ENCODE assay signal across 8 mouse cellular contexts in the genomic region with DNA sequence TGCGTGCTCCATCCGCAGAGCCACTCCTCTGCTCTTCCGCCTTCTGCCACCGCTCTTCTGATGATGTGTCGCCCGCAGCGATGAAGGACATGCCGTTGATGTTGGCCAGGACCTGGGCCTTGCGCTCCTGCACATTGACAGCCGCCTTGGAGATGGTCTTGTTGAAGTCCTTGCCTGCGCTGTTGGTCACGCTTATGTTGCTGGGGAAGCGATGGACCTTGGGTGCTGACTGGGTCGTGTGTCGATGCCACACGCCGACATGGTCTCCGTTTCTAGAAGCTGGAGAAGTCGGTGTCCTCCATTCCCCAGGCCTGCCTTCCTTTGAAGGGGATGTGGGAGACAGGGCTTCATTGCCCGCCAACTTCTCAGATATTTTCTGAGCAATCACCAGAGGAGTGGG. TPM values are rescaled to one million over a fixed set of nuclear protein-coding genes. Genes with fewer than 3 reads are reported as not detected.
A peak's percentile ranks its signal among the peaks of the same experiment; 100 is the strongest.
DNase-seq lines count a peak whose midpoint lies in the region; ATAC-seq and TF ChIP-seq lines count a peak whose summit lies in the region.

No protein-coding gene starts in this region.

- no peak for DNase-seq in lung, postnatal 0 days (ENCODE audit: low spot score)
- DNase-seq in lung, adult 2 months: no peak
- DNase-seq in limb, embryonic 11.5 days (ENCODE audit: low spot score): peak; percentile 36
- no peak for DNase-seq in adrenal gland, adult 2 months
- DNase-seq in layer of hippocampus, postnatal 36 days: no peak

- peak overlapping the region; percentile 69 for H3K4me2 ChIP-seq in lung, postnatal 0 days (replicated peaks; ENCODE audit: low read depth, low read length)
- H3K4me2 ChIP-seq in forebrain, embryonic 13.5 days: peak overlapping the region; percentile 91
- peak overlapping the region; percentile 81 for H3K4me2 ChIP-seq in limb, embryonic 11.5 days (ENCODE audit: low read depth, severe bottlenecking)

- no peaks in the 10 kb centered on the region for H3K27me3 ChIP-seq in lung, postnatal 0 days (replicated peaks; ENCODE audit: insufficient read depth, low read length)
- peaks cover 35% of the 10 kb centered on the region for H3K27me3 ChIP-seq in forebrain, embryonic 13.5 days
- H3K27me3 ChIP-seq in limb, embryonic 11.5 days (ENCODE audit: control insufficient read depth, insufficient read depth, low read length): peaks cover 6% of the 10 kb centered on the region; the same call in 1 of the 2 replicates

- peak overlapping the region; percentile 29; the same call in 1 of the 2 replicates for H3K4me3 ChIP-seq in lung, postnatal 0 days (ENCODE audit: low read depth, low read length)
- H3K4me3 ChIP-seq in lung, adult 2 months (replicated peaks; ENCODE audit: extremely low read depth, low read depth, low read length): no peak overlapping the region
- H3K4me3 ChIP-seq in forebrain, embryonic 13.5 days: peak overlapping the region; percentile 47
- H3K4me3 ChIP-seq in limb, embryonic 11.5 days (ENCODE audit: low read depth, low read length): peak overlapping the region; percentile 32
- H3K4me3 ChIP-seq in olfactory bulb, adult 2 months (ENCODE audit: insufficient read depth, low read depth, low read length): peak overlapping the region; percentile 36

- H3K4me1 ChIP-seq in lung, postnatal 0 days (ENCODE audit: insufficient read depth, low read depth, low read length): peaks cover 5% of the 10 kb centered on the region; the same call in 1 of the 2 replicates
- peaks cover 4% of the 10 kb centered on the region for H3K4me1 ChIP-seq in lung, adult 2 months (ENCODE audit: control insufficient read depth, insufficient read depth, low read length)
- peaks cover 10% of the 10 kb centered on the region for H3K4me1 ChIP-seq in forebrain, embryonic 13.5 days
- H3K4me1 ChIP-seq in limb, embryonic 11.5 days (ENCODE audit: control insufficient read depth, insufficient read depth, low read length): no peaks in the 10 kb centered on the region; the same call in 1 of the 2 replicates
- H3K4me1 ChIP-seq in olfactory bulb, adult 2 months (ENCODE audit: control insufficient read depth, insufficient read depth, low read length): peaks cover 11% of the 10 kb centered on the region

- no peak for TF ChIP-seq POLR2A in lung, adult 2 months (IDR thresholded peaks at IDR 0.05; ENCODE audit: borderline replicate concordance, extremely low read depth, low read depth, low read length)
- TF ChIP-seq POLR2A in olfactory bulb, adult 2 months (IDR thresholded peaks at IDR 0.05; ENCODE audit: insufficient read depth, low read depth, low read length): no peak

- H3K9me3 ChIP-seq in lung, postnatal 0 days (ENCODE audit: low read length): no peaks in the 10 kb centered on the region
- H3K9me3 ChIP-seq in forebrain, embryonic 13.5 days (replicated peaks): no peaks in the 10 kb centered on the region
- no peaks in the 10 kb centered on the region for H3K9me3 ChIP-seq in limb, embryonic 11.5 days (ENCODE audit: control insufficient read depth, low read length)

- TF ChIP-seq CTCF in lung, postnatal 0 days (IDR thresholded peaks at IDR 0.05): no peak
- no peak for TF ChIP-seq CTCF in lung, adult 2 months (IDR thresholded peaks at IDR 0.05; ENCODE audit: insufficient read depth, low read length)
- no peak for TF ChIP-seq CTCF in olfactory bulb, adult 2 months (IDR thresholded peaks at IDR 0.05; ENCODE audit: insufficient read depth, low read depth, low read length)

- WGBS in lung, postnatal 0 days: 33% methylated on average over 20 of the region's 20 CpGs
- 47% methylated on average over 20 of the region's 20 CpGs for WGBS in lung, adult 2 months
- 44% methylated on average over 20 of the region's 20 CpGs for WGBS in forebrain, embryonic 13.5 days
- WGBS in limb, embryonic 11.5 days: 33% methylated on average over 20 of the region's 20 CpGs
- 54% methylated on average over 20 of the region's 20 CpGs for WGBS in olfactory bulb, adult 2 months

- H3K36me3 ChIP-seq in lung, postnatal 0 days (ENCODE audit: insufficient read depth, low read length): peaks cover 3% of the 10 kb centered on the region; the same call in 1 of the 2 replicates
- H3K36me3 ChIP-seq in forebrain, embryonic 13.5 days (ENCODE audit: poor library complexity, severe bottlenecking): no peaks in the 10 kb centered on the region
- H3K36me3 ChIP-seq in limb, embryonic 11.5 days (ENCODE audit: control insufficient read depth, insufficient read depth, low read length): no peaks in the 10 kb centered on the region

- ATAC-seq in lung, postnatal 0 days: no peak
- ATAC-seq in forebrain, embryonic 13.5 days: no peak
- ATAC-seq in limb, embryonic 11.5 days (ENCODE audit: insufficient number of reproducible peaks, low FRiP score, low TSS enrichment, low read depth): no peak
- ATAC-seq in frontal cortex, adult (ENCODE audit: low TSS enrichment): no peak

- TF ChIP-seq EP300 in lung, postnatal 0 days (IDR thresholded peaks at IDR 0.05): no peak

- no peak overlapping the region for H3K9ac ChIP-seq in lung, postnatal 0 days (replicated peaks; ENCODE audit: low read depth)
- peak overlapping the region; percentile 60 for H3K9ac ChIP-seq in forebrain, embryonic 13.5 days
- H3K9ac ChIP-seq in limb, embryonic 11.5 days (ENCODE audit: low read length): peak overlapping the region; percentile 34; the same call in 1 of the 2 replicates

- no peak overlapping the region for H3K27ac ChIP-seq in lung, postnatal 0 days (ENCODE audit: low read length)
- H3K27ac ChIP-seq in forebrain, embryonic 13.5 days: no peak overlapping the region
- no peak overlapping the region for H3K27ac ChIP-seq in limb, embryonic 11.5 days (replicated peaks; ENCODE audit: low read depth, low read length)
- H3K27ac ChIP-seq in olfactory bulb, adult 2 months (ENCODE audit: insufficient read depth, low read depth, low read length): no peak overlapping the region

RNA-seq across cellular contexts. Expression of a gene that starts 29.3 kb away (rescaled TPM):
- 14.0 and 15.2 TPM in 2 replicates for polyA plus RNA-seq in lung, postnatal 0 days (2015; fragmentation: Nextera tagmentation; extraction: Ambion mirVana)
- 7.2 and 10.2 TPM in 2 replicates for polyA plus RNA-seq in lung, adult 2 months (2012; rRNA removed)
- 1.9 and 2.4 TPM in 2 replicates for polyA plus RNA-seq in forebrain, embryonic 13.5 days (2015; fragmentation: Nextera tagmentation; extraction: Ambion mirVana)
- polyA plus RNA-seq in limb, embryonic 11.5 days (2014; fragmentation: Nextera tagmentation; extraction: Ambion mirVana): 3.8 and 4.8 TPM in 2 replicates
- not detected in 2 replicates for polyA plus RNA-seq in olfactory bulb, adult 2 months (2012; ENCODE audit: insufficient read depth, insufficient read length, low replicate concordance, missing spikeins)
- total RNA-seq in adrenal gland, adult 2 months (2021): 10 to 100 TPM in 1 of 2 experiments, 1 to 10 TPM in 1; 8.7 to 18.7 TPM
- 12.1 and 15.6 TPM in 2 replicates for polyA plus RNA-seq in adrenal gland, adult 2 months (2012; rRNA removed)
- total RNA-seq in layer of hippocampus, postnatal 36 days (2021): 1 to 10 TPM; 2.2 to 2.3 TPM
